Mouse (Mus musculus): Measurements from ENCODE around the gene Swap70.

Gene Swap70

DNA sequence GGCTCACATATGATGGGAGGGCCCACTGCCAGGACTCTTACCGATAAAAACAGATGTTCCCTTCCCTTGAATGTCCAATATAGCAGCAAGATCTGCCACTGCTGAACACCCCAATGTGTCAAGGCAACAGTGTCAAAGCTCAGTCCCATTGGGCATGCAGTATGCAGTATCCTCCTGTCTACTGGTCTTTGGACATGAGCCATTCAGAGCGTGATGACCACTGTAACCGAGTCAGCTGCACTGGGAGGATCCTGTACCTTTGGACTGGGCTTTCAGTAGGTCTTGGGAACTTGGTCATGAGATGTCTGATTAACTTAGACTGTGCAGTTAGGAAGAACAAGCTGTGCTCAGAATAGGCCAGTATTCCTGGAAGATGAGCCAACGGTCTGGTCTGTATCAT lies 84.0 kb downstream of the Swap70 start:
- no peak for DNase-seq (ENCODE audit: low read depth, low spot score)

GRCm38 (mm10) chr7:110306281-110306680 lies 84.8 kb downstream of the Swap70 start:
- DNase-seq (ENCODE audit: low read depth, low spot score), result no peak

DNA sequence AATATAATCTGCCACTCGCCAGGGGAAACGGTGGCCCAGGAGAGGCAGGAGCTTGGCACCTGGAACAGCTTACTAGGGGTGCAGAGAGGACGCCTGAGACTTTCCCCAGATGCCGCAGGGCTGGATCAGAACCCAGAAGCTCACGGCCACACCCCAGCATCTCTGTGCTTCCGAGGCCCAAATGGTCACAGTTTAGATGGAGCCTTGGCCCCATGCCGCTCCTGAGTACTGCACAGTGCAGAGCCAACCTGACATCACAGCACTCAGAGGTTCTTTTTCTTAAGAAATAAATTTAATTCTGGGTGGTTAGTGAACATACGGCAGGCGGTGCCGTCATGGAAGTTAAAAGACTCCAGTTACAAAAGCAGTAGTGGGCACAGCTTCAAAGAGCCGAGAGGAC lies 86.2 kb downstream of the Swap70 start:
- DNase-seq (ENCODE audit: low read depth, low spot score), result no peak

- DNase-seq (ENCODE audit: low read depth, low spot score), result no peak
These were observed 87.7 kb downstream of the Swap70 start for GRCm38 (mm10) chr7:110309246-110309645.

GRCm38 (mm10) chr7:110313392-110314055 lies 92.0 kb downstream of the Swap70 start:
- no peak for DNase-seq (ENCODE audit: low read depth, low spot score)

GRCm38 (mm10) chr7:110314401-110314890 lies 92.9 kb downstream of the Swap70 start:
- DNase-seq (ENCODE audit: low read depth, low spot score), result no peak

GRCm38 (mm10) chr7:110315352-110315751 lies 93.8 kb downstream of the Swap70 start:
- no peak for DNase-seq (ENCODE audit: low read depth, low spot score)

GRCm38 (mm10) chr7:110317412-110317811 lies 95.9 kb downstream of the Swap70 start:
- no peak for DNase-seq (ENCODE audit: low read depth, low spot score)

- no peak for DNase-seq (ENCODE audit: low read depth, low spot score)
These were observed 97.5 kb downstream of the Swap70 start for GRCm38 (mm10) chr7:110318971-110319519.

DNA sequence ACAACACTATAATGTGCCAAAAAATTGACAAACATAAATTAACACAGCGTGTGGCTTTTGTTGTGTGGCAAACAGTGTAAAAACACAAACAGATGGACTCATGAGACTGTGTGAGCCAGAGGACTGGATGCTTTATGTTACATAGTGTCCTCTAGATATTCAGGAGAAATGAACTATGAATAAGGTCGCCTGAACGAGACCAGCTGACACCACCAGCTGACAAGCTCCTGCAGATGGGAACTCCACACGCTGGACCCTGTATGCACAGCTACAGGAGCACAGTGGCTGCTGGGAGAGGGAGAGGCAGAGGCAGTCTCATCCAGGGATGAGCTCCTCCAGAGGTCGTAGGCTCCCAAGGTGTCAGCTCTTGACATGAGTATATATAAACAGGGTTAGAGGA lies 99.6 kb downstream of the Swap70 start:
- DNase-seq (ENCODE audit: low read depth, low spot score), result no peak

GRCm38 (mm10) chr7:110324852-110325251 lies 103.3 kb downstream of the Swap70 start:
- DNase-seq (ENCODE audit: low read depth, low spot score), result no peak

DNA sequence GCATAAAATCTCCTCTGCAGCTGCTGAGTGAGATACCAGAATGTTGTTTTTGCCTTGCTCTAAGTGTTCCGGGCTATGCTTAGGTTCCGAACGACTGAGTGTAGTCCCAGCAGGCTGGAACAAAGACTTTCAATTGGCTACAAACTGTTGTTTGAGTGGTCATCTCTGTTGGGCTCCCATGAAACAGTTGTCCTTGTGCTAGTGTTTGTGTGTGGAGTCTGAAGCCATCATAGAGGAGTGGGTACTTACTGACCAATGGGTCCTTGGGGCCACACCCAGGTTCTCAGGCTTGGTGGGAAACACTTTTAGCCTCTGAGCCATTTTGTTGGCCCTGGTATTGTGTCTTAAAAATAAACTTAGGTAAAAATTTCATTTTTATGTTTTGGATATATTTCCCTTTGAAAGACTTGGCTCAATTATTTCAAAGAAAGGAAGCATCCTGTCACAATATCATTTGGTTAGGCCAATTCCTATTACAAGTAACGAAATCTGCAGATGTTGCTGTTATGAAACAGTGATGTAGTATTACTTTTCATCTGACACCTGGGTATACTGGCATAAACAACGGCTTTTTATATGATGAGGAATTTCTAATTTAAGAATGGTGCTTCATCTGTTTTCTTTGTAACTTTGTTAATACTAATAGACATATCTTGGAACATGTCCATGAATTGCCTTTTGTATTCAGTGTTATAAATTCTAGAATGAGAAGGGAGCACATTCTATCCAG lies 104.0 kb downstream of the Swap70 start:
- no peak for DNase-seq (ENCODE audit: low read depth, low spot score)

All from ES-CJ7 (cell line).